Mouse (Mus musculus): ENCODE measurements around the gene Catsperd.
"Not testable (repeated sequence)": the region's sequence is repeated elsewhere in the genome, so short reads cannot be mapped to it uniquely, and the experiment has no call there.

Catsperd gene

DNA sequence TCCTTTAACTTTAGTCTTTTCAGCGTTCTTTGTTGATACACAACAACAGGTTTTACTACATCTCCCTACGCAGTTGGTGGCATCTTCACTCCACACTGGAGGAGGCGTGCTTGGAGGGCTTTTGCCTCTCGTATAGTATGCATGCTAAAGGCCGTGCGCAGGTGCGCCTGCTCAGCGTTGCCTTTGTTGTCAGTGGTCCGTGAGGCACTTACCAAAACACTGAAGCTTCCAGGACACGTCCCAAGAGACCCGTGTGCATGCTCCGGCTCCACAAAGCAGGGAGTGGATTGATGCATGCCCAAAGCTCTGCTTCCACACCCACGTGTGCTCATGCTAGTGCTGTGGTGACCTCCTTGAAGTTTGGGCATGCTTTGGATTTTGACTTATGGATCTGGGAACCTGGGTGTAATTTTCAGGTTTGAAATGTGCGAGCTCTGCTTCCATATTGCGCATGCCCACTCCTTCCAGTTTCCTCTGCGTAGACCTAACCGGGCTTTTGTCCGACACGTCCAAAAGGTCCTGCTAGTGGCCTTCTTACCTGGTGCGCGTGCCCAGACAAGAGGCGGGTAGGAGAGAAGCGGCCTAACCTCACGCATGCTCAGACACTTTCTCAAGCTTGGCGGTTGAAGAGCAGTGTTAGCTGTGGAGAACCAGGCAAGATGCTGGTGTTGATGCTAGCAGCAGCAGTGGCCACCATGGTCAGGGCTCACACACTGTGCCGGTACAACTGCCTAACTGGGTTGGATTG, at the start of gene Catsperd:
Catsperd (plus strand) TSS at position 614 of the 748 bp plus-strand sequence.
- DNase-seq: no peak

DNA sequence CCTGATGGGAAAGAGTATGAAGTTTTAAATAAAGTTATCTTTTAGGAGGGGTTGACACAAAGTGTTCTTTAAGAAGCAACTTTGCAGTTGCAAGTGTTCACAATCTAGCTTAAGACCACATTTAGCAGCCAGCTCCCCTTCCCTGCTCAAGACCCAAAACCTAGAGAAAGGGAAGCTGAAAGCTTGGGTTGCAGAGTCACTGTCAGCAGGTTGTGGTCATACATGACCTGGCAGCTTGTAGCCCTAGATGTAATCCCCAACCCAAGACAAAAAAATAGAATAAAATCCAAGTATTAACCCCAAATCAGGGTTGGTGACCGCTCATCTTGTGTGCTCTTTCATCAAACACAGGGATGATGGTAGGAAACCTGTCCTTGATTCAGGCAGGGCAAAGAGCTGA, 44.9 kb upstream of the Catsperd start:
- DNase-seq: no peak

DNA sequence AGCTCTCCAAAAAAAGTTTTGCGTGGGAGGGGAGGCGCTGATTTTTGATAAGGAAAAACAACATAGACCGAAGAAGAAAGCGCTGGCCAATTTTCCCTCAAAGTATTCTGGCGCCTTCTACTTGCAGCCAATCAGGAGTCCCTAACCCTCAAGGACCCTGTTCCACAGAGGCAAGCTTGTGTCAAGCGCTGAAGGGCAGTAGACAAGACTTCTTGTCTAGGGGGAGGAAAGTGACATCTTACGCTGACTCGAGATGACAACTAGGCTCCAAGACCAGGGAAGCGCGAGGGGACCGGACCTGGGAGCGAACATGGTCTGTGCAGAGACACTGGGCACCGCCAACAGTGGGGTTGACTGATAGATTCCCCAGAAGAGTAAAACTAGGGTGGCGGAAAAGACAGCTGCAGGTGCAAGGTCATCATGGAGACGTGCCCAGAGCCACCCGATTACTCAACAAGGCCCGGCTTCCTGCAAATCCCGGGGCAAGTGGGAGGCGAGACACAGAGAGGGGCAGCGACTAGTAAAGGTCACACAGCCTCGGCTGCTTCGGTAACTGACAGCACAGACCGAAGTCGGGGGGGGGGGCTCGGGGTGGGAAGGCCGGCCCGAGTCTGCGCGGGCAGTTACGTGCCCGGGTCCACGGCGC, 44.2 kb upstream of the Catsperd start:
- DNase-seq: no peak

DNA sequence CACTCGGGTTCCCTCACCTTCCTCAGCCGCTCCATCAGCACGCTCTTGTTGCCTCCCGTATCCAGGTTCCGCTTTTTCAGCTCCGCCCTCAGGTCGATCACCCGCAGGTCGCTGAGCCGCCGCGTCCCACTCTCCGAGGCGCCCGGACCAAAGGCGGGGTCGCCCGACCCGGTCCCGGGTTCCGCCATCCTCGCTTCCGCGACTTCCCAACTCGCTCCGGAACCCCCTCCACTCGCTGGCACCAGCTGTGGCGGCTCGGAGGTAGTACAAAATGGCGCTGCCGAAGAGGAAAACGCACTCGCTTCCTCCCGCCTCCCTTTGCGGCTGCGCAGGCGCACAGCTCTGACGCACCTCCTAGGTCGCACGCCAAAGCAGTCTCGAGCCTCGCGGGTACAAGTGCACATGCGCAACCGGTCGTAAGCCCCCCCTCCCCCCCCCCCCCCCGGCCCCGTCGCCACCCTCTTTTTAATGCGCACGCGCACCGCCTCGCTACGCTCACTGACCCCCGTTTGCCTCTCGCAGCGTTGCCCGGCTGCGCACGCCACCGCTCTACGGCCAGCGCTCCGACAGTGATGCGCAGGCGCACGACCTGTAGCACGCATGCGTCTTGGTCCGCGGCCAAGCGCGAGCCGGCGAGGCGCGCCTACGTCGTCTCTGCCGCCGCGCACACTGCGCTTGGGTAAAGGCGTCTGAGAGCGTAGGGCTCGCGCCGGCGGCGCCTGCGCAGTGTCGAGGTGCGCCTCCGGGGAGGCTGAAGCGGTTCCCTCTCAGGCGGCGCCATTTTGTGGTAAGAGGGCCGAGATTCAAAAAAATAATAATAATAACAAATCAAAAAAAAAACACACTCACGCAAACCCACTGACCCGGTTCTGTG, 43.4 kb upstream of the Catsperd start, which contains the start of the genes Safb2 and Safb:
Safb2 (minus strand) TSS at position 329 of the 874 bp plus-strand sequence.
Safb (plus strand) TSS at position 569 of the 874 bp plus-strand sequence.
- DNase-seq: peak; percentile 99

DNA sequence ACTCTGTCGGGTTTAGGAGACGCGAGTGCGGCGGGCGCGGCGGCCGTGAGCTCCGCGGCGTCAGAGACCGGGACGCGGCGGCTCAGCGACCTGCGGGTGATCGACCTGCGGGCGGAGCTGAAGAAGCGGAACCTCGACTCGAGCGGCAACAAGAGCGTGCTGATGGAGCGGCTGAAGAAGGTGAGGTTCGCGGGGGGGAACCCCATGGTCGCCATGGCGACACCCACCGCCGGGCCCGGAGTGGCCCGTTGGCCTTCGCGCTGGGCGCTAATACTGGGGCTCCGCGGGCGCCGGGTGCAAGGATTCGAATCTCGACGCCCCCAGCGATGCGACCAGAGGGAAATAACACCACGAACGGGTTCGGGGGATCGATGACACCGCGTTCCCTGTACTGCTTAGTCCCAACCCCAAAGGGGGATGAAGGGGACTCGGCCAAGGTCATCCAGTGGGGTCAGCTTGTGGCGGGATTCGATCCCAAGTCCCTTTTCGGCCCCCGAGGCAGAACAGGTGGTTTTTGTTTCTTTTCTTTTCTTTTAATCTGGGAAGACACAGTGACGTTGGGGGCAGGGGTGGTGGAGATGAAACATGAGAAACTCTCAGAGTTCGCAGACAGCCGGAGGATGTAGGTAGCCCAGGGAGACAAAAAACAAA, 42.6 kb upstream of the Catsperd start:
- DNase-seq: no peak

DNA sequence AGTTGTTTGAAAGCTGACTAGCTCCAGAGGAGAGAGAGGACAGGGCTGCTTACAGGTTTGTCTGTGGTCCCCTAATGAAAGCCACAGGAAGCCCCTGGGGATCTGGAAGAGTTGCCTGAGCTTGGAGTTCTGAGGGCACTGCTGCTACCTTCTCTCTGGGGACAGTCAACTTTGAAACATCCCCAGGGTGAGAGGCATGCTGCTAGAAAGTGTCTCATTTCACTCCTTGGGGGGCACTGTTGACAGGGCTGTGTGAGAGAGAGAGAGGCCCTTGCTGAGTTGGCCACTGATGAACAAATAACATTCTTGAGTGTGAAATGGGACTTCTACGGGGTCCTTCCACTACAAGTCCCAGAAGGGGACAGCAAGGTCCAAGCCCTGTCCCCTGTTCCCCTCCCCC, 40.2 kb upstream of the Catsperd start:
- DNase-seq: no peak

DNA sequence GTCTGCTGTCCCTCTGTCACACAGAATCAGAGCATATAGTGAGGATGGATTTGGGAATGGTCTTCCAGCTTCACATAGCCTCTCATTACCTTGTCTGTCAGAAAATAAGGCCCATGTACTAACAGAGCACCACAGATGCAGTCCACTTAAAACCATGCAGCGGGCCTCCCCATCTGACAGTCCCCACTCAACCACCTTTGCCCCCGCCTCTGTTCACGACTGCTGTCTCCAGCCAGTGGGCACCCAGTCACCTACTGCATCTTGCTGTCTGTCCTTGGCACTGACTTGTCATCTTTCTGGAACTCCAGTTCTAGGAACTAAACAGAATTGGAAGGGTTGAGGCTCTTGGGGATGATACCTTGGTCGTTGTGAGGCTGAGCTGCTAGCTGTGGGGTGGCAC, 39.0 kb upstream of the Catsperd start:
- no peak for DNase-seq

DNA sequence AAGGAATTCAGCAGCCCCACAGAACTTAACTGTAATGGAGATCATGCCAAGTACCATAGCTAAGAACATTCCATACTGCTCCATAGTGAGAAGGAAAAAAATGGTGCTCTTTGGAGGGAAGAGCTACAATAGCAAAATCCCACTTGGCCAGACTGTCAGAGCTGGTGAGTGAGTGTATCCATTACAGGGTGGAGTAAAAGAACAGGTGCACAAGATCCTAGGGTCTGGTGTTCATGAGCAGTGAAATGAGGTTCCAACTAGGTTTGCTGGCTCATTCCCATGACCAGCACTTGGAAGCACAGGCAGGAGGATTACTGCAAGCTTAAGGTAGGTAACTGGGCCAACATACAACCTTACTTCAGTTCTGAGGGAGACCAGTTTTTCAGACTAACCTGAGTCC, 35.4 kb upstream of the Catsperd start:
- no peak for DNase-seq

DNA sequence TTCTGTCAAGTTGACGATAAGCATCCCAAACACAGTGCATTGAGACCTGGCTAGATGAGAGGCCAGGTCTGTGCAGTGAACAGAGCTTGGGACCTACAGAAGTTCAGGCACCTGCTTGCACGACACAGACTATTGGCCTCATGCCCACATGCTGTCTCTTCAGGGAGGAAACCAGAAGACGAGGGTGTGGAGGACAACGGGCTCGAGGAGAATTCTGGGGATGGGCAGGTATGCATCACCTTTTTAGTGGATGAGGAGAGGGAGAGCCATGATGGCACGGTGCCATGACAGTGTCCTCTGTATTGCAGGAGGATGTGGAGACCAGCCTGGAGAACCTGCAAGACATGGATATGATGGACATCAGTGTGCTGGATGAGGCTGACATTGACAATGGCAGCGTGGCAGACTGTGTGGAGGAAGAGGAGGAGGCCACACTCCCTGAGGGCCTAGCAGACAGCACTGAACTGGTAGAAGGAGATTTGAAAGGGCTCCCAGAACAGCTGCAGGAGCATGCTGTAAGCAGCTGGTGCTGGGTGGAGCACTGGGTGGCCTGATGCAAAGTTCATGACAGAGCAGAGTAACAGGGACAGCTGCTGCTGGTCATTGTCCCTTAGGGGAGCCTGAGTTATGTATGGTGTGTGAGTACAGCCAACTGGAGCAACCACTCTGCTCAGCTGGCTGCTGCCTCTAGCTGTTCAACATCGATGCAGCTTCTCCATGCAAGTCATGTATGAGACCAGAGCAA, 34.2 kb upstream of the Catsperd start:
- DNase-seq: no peak

DNA sequence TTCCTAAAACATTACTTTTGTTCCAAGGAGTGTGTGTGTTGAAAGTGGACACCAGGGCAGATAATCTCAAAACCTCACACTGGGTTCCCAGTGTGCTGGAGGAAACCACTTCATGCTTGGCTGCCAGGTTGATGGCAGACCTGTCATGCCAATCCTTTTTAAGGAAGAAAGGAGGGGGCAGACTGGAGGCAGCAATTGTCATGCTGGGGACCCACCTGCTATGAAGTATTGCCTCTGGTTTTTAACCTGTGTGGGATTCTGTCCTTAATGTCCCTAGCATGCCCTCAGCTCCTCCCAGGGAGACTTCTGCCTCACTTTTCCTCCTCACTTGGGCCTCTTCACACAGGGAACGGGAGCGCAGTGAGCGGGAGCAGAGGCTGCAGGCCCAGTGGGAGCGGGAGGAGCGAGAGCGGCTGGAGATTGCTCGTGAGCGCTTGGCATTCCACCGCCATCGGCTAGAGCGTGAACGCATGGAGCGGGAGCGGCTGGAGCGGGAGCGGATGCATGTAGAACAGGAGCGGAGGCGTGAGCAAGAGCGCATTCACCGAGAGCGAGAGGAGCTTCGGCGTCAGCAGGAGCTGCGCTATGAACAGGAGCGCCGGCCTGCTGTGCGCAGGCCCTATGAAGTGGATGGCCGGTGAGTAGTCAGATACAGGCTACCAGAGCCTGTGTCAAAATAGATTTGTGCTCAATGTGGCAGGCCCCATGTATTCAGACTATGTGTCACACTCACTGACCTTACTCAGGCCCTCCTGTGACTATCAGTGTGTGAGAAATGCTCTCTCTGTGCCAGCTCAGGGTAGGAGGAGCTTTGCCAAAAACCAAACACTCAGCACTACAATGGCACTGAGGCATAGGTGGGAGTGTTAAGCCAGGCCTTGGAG, 24.5 kb upstream of the Catsperd start:
- DNase-seq: no peak

DNA sequence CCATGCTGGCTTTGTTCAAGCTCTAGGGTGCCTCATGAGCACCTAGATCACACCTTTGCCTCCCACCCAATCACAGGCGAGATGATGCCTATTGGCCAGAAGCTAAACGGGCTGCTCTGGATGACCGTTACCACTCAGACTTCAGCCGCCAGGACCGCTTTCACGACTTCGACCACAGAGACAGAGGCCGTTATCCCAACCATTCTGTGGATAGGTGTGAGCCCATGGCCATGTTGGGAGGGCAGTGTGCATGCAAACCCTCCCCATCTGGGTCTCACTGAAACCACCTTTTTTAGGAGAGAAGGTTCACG, 23.9 kb upstream of the Catsperd start:
- no peak for DNase-seq

DNA sequence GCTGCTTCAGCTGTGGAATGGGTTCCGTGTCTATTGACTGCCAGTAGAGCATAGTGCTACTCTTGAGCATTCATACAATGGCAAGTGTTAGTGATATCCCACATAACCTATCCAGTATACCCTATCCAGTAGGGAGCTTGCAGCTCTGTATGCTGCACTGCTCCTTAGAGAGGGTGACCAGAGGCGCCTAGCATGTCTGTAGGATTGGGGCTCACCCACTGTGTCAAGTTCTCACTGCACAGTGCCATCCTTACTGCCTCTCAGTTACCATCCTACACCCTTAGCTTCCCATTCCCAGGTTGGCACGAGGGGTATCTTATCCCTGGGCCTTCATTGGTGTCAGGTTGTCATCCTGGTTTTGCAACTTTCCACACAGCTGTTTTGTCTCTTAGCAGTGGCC, 23.5 kb upstream of the Catsperd start:
- DNase-seq: no peak

DNA sequence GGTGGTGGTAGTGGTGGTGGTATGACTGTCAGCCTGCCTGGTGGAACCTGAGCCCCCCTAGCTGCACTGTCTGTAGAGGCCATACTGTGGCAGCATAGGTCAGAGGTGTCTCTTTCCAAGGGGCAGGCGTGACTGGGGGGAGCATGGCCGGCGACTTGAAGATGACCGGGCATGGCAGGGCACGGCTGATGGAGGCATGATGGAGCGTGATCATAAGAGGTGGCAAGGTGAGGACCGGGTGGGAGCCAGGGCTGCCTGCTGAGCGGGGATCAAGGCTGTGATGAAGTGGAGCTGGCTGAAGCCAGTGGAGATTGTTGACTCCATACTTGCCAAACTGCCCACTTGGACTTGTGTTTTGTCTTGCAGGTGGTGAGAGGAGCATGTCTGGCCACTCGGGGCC, 22.5 kb upstream of the Catsperd start:
- DNase-seq: no peak

DNA sequence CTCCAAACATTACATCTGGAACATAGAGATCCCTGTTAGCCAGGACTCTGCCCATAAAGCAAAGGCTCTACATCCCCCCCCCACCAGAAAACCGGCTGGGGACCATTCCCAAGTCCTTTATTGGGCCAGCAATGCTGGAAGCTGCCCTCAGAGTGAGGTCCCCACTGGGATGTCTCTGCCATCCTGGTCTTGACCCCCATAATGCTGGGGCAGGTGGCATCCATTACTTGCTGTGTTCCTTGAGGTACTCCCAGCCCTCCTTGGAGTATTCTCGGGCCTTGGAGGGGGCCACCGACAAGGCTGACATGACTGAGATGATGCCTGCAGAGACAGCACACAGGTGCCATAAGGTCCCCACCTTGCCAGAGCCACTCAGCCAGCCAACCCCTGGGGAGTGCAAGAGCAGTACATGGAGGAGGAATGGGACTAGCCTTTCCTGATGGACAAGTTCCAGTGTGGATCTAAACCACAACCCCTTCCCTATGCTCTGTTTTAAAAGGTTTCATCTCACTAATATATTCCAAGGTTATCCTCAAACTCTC, 20.4 kb upstream of the Catsperd start:
- no peak for DNase-seq

DNA sequence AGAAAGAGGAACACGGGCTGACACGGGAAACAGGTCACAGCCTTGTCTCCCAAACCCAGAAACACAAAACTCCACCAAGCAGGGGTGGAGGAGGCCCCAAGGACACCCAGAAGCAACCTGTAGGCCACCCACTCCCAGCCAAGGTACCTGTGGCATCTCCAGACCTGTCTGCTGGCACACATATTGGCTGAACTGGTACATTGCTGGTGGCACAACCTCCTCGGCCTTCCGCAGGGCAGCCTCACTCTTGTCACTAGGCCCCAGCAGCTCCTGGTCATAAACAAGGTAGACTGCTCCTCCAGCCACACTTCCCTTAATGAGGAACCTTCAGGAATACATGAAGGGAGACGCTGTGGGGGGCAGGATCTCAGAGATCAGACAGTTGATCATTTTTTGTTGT, 19.2 kb upstream of the Catsperd start:
- DNase-seq: no peak

DNA sequence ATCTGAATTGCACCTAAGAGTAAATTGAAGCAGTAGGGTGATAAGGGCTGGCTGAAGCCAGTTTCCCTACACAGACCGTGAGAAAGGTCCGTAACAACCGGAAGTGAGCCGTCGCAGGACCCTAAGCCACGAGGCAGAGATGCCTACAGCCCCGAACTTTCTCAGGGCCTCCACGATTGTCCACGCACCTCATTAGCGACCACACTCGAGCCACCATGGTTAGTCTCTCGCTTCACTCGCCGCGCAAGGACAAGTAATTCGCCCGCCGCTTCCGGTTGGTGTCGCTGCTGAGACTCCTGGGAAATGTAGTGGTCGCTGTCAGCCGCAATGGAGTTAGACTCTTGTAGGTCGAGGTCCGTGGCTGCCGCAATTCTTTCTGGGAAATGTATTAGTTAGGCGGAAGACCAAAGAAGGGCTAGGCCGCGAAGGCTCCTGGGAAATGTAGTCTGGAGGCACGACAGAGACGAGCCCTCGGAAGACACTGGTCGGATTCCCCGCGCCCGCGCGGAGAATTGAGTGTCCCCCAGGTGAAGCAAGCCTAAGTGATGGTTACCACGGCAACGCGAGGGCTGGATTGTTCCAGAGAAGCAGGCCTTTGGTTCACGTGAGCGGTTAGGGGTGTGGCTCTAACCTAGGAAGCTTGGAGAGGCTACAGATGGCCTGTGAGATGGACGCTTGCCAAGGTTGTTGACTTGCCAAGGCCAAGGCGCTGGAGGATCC, 18.3 kb upstream of the Catsperd start, which contains the start of gene 2410015M20Rik:
2410015M20Rik (minus strand) TSS at position 320 of the 720 bp plus-strand sequence.
- peak; percentile 92 for DNase-seq

DNA sequence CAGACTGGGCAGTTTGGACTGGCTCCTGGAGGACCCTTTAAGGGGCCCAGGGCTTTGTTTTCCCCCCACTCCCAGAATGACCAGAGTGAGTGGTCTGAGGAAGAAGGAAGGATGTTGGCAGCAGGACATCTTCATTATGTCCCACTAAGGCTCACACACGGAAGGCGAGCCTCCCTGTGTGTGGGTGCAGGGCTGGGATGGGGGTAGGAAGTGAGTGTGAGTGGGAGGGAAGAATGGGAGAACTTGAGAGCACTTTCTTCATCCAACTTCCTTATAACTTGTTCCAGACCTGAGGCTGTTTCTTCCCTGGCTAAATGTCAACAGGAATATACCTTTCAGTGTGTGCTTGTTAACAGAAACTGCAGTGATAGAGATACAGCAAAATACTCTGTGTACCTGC, 16.6 kb upstream of the Catsperd start:
- no peak for DNase-seq

DNA sequence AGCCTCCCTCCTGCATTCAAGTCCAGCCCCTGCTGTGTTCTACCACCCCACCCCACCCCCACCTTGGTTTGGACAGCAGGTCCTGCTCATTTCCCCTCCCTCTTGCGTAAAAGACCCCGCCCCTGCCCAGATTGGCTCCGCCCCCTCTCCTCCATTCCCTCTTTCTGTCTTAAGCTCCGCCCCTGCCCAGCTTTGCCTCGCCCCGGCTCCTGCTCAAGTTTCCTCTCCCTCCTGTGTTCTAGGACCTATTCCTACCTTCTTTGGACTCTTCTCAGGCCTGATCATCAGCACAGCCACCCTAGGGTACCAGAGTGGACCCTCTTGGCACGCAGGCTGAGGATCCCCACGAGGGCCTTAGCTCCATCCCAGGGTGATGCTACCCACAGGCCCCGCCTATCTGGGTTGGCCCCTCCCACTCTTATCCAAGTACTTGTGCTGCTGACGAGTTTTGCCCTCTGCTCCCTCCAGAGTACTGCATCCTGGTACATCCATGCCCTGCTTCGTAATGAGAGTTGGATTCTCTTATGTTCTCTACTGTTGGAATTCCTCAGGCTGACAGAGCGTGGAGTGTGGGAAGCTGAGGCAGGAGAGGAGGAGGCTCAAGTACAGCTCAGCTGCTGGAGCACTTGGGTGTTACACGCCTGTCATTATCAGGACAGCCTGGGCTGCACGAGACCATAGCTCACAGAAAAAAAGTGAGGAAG, 15.9 kb upstream of the Catsperd start:
- no peak for DNase-seq

DNA sequence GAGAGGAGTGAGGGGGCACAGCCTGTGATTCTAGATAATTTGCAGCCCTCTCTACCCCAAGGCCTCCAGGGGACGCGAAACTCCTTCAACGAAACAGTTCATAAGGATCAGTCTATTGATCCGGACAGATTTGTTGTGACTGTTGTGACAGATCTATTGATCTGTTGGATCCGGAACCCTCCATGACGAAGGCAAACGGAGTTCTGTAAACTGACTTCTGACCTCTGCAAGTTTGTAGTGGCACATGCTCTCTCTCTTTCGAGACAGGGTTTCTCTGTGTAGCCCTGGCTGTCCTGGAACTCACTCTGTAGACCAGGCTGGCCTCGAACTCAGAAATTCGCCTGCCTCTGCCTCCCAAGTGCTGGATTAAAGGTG, 15.4 kb upstream of the Catsperd start:
- not testable (repeated sequence) for DNase-seq

Measured in thymus, postnatal 25 days (tissue).